Mouse (Mus musculus): ENCODE data around the gene Gnl2. TPM values are rescaled to one million over a fixed set of nuclear protein-coding genes. Genes with fewer than 3 reads are reported as not detected.

The Gnl2 gene
- polyA plus RNA-seq, 1 experiment, result 140 TPM

DNA sequence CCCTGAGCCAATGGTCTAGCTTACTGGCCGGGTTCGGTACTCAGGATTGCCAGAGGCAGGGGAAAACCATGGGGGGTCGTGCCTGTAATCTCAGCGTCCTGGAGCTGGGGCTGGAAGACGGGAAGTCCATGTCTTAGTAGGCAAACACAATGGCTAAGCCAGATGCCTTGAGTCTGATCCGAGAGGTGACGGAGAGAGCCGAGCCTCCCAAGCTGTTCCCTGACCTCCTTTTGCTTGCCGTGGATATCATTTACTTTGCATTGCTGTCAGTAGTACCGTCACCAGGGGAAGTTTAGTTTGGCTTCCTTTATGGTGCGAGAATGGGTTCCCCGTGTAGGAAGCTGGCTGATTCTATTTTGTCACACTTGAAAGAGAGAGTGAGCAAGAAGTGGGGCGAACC lies 84.9 kb downstream of the Gnl2 start:
- Histone ChIP-seq H3K9ac (ENCODE audit: low read depth, poor library complexity, severe bottlenecking) (no peak overlapping the region), H3K36me3 (ENCODE audit: control insufficient read depth, insufficient read depth, low read length, poor library complexity, severe bottlenecking) (no peaks in the 10 kb centered on the region), H3K4me1 (ENCODE audit: control insufficient read depth, insufficient read depth, low read length) (no peaks in the 10 kb centered on the region), H3K27me3 (ENCODE audit: control insufficient read depth, insufficient read depth, low read length, poor library complexity, severe bottlenecking) (no peaks in the 10 kb centered on the region), H3K9me3 (replicated peaks; ENCODE audit: control insufficient read depth, insufficient read depth, low read length, poor library complexity, severe bottlenecking) (no peaks in the 10 kb centered on the region), H3K4me3 (ENCODE audit: low read depth, low read length) (no peak overlapping the region), H3K27ac (ENCODE audit: insufficient read depth, low read length) (no peak overlapping the region)
- no peak for TF ChIP-seq CTCF (IDR thresholded peaks at IDR 0.05; ENCODE audit: low read depth, low read length)
- TF ChIP-seq POLR2A (IDR thresholded peaks at IDR 0.05; ENCODE audit: insufficient read depth, low read length), result no peak
- TF ChIP-seq EP300 (IDR thresholded peaks at IDR 0.05; ENCODE audit: insufficient read depth, low read depth, low read length), result no peak

Other genes with a start within 250 kb of the Gnl2 start
- gene Mtf1, start 214.5 kb upstream of the Gnl2 start, polyA plus RNA-seq (2011; ENCODE audit: insufficient read depth, insufficient read length, low read depth, missing spikeins), result 15.8 and 16.4 TPM in 2 replicates
- gene Yrdc, start 165.9 kb upstream of the Gnl2 start, polyA plus RNA-seq (2011; ENCODE audit: insufficient read depth, insufficient read length, low read depth, missing spikeins), result 41.9 and 48.4 TPM in 2 replicates
- gene 1110065P20Rik, start 165.4 kb upstream of the Gnl2 start, polyA plus RNA-seq (2011; ENCODE audit: insufficient read depth, insufficient read length, low read depth, missing spikeins), result 15.1 and 16.0 TPM in 2 replicates
- gene Maneal, start 154.4 kb upstream of the Gnl2 start, polyA plus RNA-seq (2011; ENCODE audit: insufficient read depth, insufficient read length, low read depth, missing spikeins), result 3.8 and 4.8 TPM in 2 replicates
- 0.37 and 0.84 TPM in 2 replicates for gene Epha10, start 135.7 kb upstream of the Gnl2 start, polyA plus RNA-seq (2011; ENCODE audit: insufficient read depth, insufficient read length, low read depth, missing spikeins)
- 9.5 and 15.2 TPM in 2 replicates for gene 9930104L06Rik, start 79.5 kb upstream of the Gnl2 start, polyA plus RNA-seq (2011; ENCODE audit: insufficient read depth, insufficient read length, low read depth, missing spikeins)
- gene Cdca8, start 77.3 kb upstream of the Gnl2 start, polyA plus RNA-seq (2011; ENCODE audit: insufficient read depth, insufficient read length, low read depth, missing spikeins), result 209 and 212 TPM in 2 replicates
- 1.9 and 2.5 TPM in 2 replicates for gene Rspo1, start 30.2 kb upstream of the Gnl2 start, polyA plus RNA-seq (2011; ENCODE audit: insufficient read depth, insufficient read length, low read depth, missing spikeins)
- gene Dnali1, start 49.1 kb downstream of the Gnl2 start, polyA plus RNA-seq (2011; ENCODE audit: insufficient read depth, insufficient read length, low read depth, missing spikeins), result not detected in 2 replicates
- gene Snip1, start 50.1 kb downstream of the Gnl2 start, polyA plus RNA-seq (2011; ENCODE audit: insufficient read depth, insufficient read length, low read depth, missing spikeins), result 20.0 and 23.8 TPM in 2 replicates
- gene Meaf6, start 68.5 kb downstream of the Gnl2 start, polyA plus RNA-seq (2011; ENCODE audit: insufficient read depth, insufficient read length, low read depth, missing spikeins), result 35.2 and 39.6 TPM in 2 replicates
- gene Zc3h12a, start 111.3 kb downstream of the Gnl2 start, polyA plus RNA-seq (2011; ENCODE audit: insufficient read depth, insufficient read length, low read depth, missing spikeins), result 3.6 and 4.7 TPM in 2 replicates

Measured in ES-Bruce4 (cell line).